Mouse (Mus musculus) cortical plate, adult 2 months (tissue): Measurements from ENCODE around the gene Pard3b.

Experiments used
- CTCF ChIP-seq: fragments of 200-500 bp; IDR thresholded peaks from 2 replicates; pipeline ENCODE4 v1.5.1; 2011; ENCODE audit warnings: mild to moderate bottlenecking, control low read depth, low read length; ENCODE audit not compliant: insufficient read depth; ENCODE audit errors: extremely low read depth
- POLR2A ChIP-seq: fragments of 200-500 bp; IDR thresholded peaks from 2 replicates; pipeline ENCODE4 v1.6.1; 2011; ENCODE audit warnings: mild to moderate bottlenecking, low read length, control low read depth; ENCODE audit not compliant: insufficient read depth; ENCODE audit errors: extremely low read depth

DNA sequence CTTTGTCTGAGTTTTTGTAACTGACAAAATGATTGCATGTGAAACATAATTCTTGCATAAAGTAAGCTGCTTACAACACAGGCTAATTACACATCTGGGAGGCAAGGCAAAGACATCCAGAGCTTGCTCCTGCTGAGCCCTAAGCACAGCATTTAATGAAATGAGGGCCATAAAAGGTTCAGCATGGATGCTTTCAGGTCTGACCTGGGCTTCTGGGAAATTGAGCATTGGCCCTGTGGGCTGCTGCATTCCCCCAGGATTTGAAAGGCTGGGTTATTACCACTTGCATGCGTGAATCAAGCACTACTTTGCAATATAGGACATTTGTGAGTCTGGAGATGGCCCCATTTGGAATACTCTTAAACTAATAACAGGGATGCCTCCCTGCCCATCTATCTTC is 552.2 kb downstream of the Pard3b start:
- TF ChIP-seq POLR2A (no peak), CTCF (no peak)
